Mouse (Mus musculus): Measurements from ENCODE around the gene Fnbp1. TPM values are rescaled to one million over a fixed set of nuclear protein-coding genes. Genes with fewer than 3 reads are reported as not detected.

The Fnbp1 gene
- polyA plus RNA-seq, 1 experiment from 2014 or later: 14.7 TPM

- peaks cover 26% of the 10 kb centered on the region; the same call in 1 of the 2 replicates for H3K4me1 ChIP-seq (replicated peaks)
- H3K4me3 ChIP-seq: no peak overlapping the region
- H3K27ac ChIP-seq: no peak overlapping the region
- WGBS: 93% methylated on average over 11 of the region's 11 CpGs
- 0 out of 2 replicates have a peak, but pooled peaks cover 3% of the 10 kb centered on the region for H3K9me3 ChIP-seq
- no peak for DNase-seq (ENCODE audit: low spot score)
- peaks cover 27% of the 10 kb centered on the region for H3K36me3 ChIP-seq
- H3K27me3 ChIP-seq (ENCODE audit: insufficient read depth, poor library complexity, severe bottlenecking): no peaks in the 10 kb centered on the region
These were observed 43.2 kb downstream of the Fnbp1 start for GRCm38 (mm10) chr2:31098616-31099015.

GRCm38 (mm10) chr2:31097276-31097675, 44.5 kb downstream of the Fnbp1 start:
- Histone ChIP-seq H3K27ac (no peak overlapping the region), H3K4me1 (replicated peaks) (peaks cover 20% of the 10 kb centered on the region; the same call in 1 of the 2 replicates), H3K9me3 (0 out of 2 replicates have a peak, but pooled peaks cover 3% of the 10 kb centered on the region), H3K27me3 (ENCODE audit: insufficient read depth, poor library complexity, severe bottlenecking) (no peaks in the 10 kb centered on the region), H3K4me3 (no peak overlapping the region), H3K36me3 (peaks cover 27% of the 10 kb centered on the region)
- no peak for DNase-seq (ENCODE audit: low spot score)
- 96% methylated on average over 2 of the region's 2 CpGs for WGBS

GRCm38 (mm10) chr2:31096119-31096518, 45.7 kb downstream of the Fnbp1 start:
- 0 out of 2 replicates have a peak, but pooled peaks cover 3% of the 10 kb centered on the region for H3K9me3 ChIP-seq
- no peak overlapping the region for H3K27ac ChIP-seq
- no peak overlapping the region for H3K4me3 ChIP-seq
- no peaks in the 10 kb centered on the region for H3K27me3 ChIP-seq (ENCODE audit: insufficient read depth, poor library complexity, severe bottlenecking)
- H3K4me1 ChIP-seq (replicated peaks): peaks cover 15% of the 10 kb centered on the region; the same call in 1 of the 2 replicates
- WGBS: 83% methylated on average over 15 of the region's 15 CpGs
- no peak for DNase-seq (ENCODE audit: low spot score)
- peaks cover 25% of the 10 kb centered on the region for H3K36me3 ChIP-seq

- no peaks in the 10 kb centered on the region for H3K27me3 ChIP-seq (ENCODE audit: insufficient read depth, poor library complexity, severe bottlenecking)
- WGBS: 54% methylated on average over 5 of the region's 5 CpGs
These were observed 47.2 kb downstream of the Fnbp1 start for GRCm38 (mm10) chr2:31094565-31094964.

GRCm38 (mm10) chr2:31092939-31093338, 48.9 kb downstream of the Fnbp1 start:
- no peak for DNase-seq (ENCODE audit: low spot score)
- 89% methylated on average over 3 of the region's 3 CpGs for WGBS
- no peaks in the 10 kb centered on the region for H3K9me3 ChIP-seq
- H3K27ac ChIP-seq: no peak overlapping the region
- H3K4me3 ChIP-seq: no peak overlapping the region
- H3K36me3 ChIP-seq: peaks cover 14% of the 10 kb centered on the region; the same call in 1 of the 2 replicates
- H3K4me1 ChIP-seq (replicated peaks): peaks cover 38% of the 10 kb centered on the region
- no peaks in the 10 kb centered on the region for H3K27me3 ChIP-seq (ENCODE audit: insufficient read depth, poor library complexity, severe bottlenecking)

More at GRCm38 (mm10) chr2:31094565-31094964, 47.2 kb downstream of the Fnbp1 start:
- Histone ChIP-seq H3K27ac (no peak overlapping the region), H3K36me3 (peaks cover 15% of the 10 kb centered on the region), H3K4me3 (no peak overlapping the region), H3K9me3 (no peaks in the 10 kb centered on the region), H3K4me1 (replicated peaks) (peaks cover 23% of the 10 kb centered on the region)
- DNase-seq (ENCODE audit: low spot score): no peak

- peaks cover 14% of the 10 kb centered on the region; the same call in 1 of the 2 replicates for H3K36me3 ChIP-seq
- no peaks in the 10 kb centered on the region for H3K9me3 ChIP-seq
- H3K4me1 ChIP-seq (replicated peaks): peaks cover 53% of the 10 kb centered on the region
- H3K4me3 ChIP-seq: no peak overlapping the region
- whole genome bisulfite sequencing: 69% methylated on average over 3 of the region's 3 CpGs
- H3K27ac ChIP-seq: no peak overlapping the region
- no peak for DNase-seq (ENCODE audit: low spot score)
- H3K27me3 ChIP-seq (ENCODE audit: insufficient read depth, poor library complexity, severe bottlenecking): no peaks in the 10 kb centered on the region
These were observed 50.6 kb downstream of the Fnbp1 start for GRCm38 (mm10) chr2:31091182-31091581.

GRCm38 (mm10) chr2:31089607-31090006, 52.2 kb downstream of the Fnbp1 start:
- Histone ChIP-seq H3K9me3 (no peaks in the 10 kb centered on the region), H3K36me3 (peaks cover 13% of the 10 kb centered on the region), H3K4me1 (replicated peaks) (peaks cover 45% of the 10 kb centered on the region), H3K27ac (peak overlapping the region; percentile 79), H3K4me3 (no peak overlapping the region), H3K27me3 (ENCODE audit: insufficient read depth, poor library complexity, severe bottlenecking) (no peaks in the 10 kb centered on the region)
- WGBS: 81% methylated on average over 16 of the region's 16 CpGs
- DNase-seq (ENCODE audit: low spot score): no peak

- DNase-seq (ENCODE audit: low spot score): no peak
- Histone ChIP-seq H3K27me3 (ENCODE audit: insufficient read depth, poor library complexity, severe bottlenecking) (no peaks in the 10 kb centered on the region), H3K9me3 (0 out of 2 replicates have a peak, but pooled peaks cover 4% of the 10 kb centered on the region), H3K27ac (peak overlapping the region; percentile 79), H3K4me3 (no peak overlapping the region; the same call in 1 of the 2 replicates), H3K4me1 (replicated peaks) (peaks cover 42% of the 10 kb centered on the region), H3K36me3 (peaks cover 19% of the 10 kb centered on the region)
- 78% methylated on average over 8 of the region's 8 CpGs for WGBS
These were observed 52.9 kb downstream of the Fnbp1 start for GRCm38 (mm10) chr2:31088871-31089270.

- peak; percentile 49 for DNase-seq (ENCODE audit: low spot score)
- 21% methylated on average over 11 of the region's 11 CpGs for WGBS
- Histone ChIP-seq H3K27ac (peak overlapping the region; percentile 79), H3K27me3 (ENCODE audit: insufficient read depth, poor library complexity, severe bottlenecking) (no peaks in the 10 kb centered on the region), H3K4me1 (replicated peaks) (peaks cover 42% of the 10 kb centered on the region), H3K4me3 (peak overlapping the region; percentile 13; the same call in 1 of the 2 replicates), H3K9me3 (0 out of 2 replicates have a peak, but pooled peaks cover 4% of the 10 kb centered on the region), H3K36me3 (peaks cover 28% of the 10 kb centered on the region)
These were observed 53.8 kb downstream of the Fnbp1 start for GRCm38 (mm10) chr2:31087663-31088661.

- Histone ChIP-seq H3K4me3 (no peak overlapping the region), H3K9me3 (0 out of 2 replicates have a peak, but pooled peaks cover 4% of the 10 kb centered on the region), H3K4me1 (replicated peaks) (peaks cover 42% of the 10 kb centered on the region), H3K27me3 (ENCODE audit: insufficient read depth, poor library complexity, severe bottlenecking) (no peaks in the 10 kb centered on the region), H3K36me3 (peaks cover 34% of the 10 kb centered on the region), H3K27ac (peak overlapping the region; percentile 79)
- 41% methylated on average over 5 of the region's 5 CpGs for WGBS
- DNase-seq (ENCODE audit: low spot score): no peak
These were observed 54.7 kb downstream of the Fnbp1 start for GRCm38 (mm10) chr2:31087085-31087484.

- H3K4me3 ChIP-seq: no peak overlapping the region
- no peak for DNase-seq (ENCODE audit: low spot score)
- peaks cover 34% of the 10 kb centered on the region for H3K36me3 ChIP-seq
- H3K27ac ChIP-seq: peak overlapping the region; percentile 79
- 0 out of 2 replicates have a peak, but pooled peaks cover 4% of the 10 kb centered on the region for H3K9me3 ChIP-seq
- no peaks in the 10 kb centered on the region for H3K27me3 ChIP-seq (ENCODE audit: insufficient read depth, poor library complexity, severe bottlenecking)
- H3K4me1 ChIP-seq (replicated peaks): peaks cover 42% of the 10 kb centered on the region
These were observed 55.3 kb downstream of the Fnbp1 start for GRCm38 (mm10) chr2:31086543-31086942.

GRCm38 (mm10) chr2:31084169-31084850, 57.5 kb downstream of the Fnbp1 start:
- 94% methylated on average over 9 of the region's 9 CpGs for WGBS
- H3K36me3 ChIP-seq: peaks cover 35% of the 10 kb centered on the region
- H3K4me1 ChIP-seq (replicated peaks): peaks cover 31% of the 10 kb centered on the region

More at GRCm38 (mm10) chr2:31084169-31084850, 57.5 kb downstream of the Fnbp1 start:
- Histone ChIP-seq H3K9me3 (0 out of 2 replicates have a peak, but pooled peaks cover 4% of the 10 kb centered on the region), H3K27ac (no peak overlapping the region), H3K4me3 (no peak overlapping the region), H3K27me3 (ENCODE audit: insufficient read depth, poor library complexity, severe bottlenecking) (no peaks in the 10 kb centered on the region)
- DNase-seq (ENCODE audit: low spot score): no peak

All from hindbrain, embryonic 10.5 days (tissue).